Mouse (Mus musculus) liver, postnatal 0 days (tissue): ENCODE measurements around the gene Gm20388.

Source experiments
- CTCF ChIP-seq: sonication (generic); IDR thresholded peaks from 2 replicates; pipeline ENCODE4 v1.5.1; 2016; ENCODE audit warnings: antibody characterized with exemption, low read depth
- EP300 ChIP-seq: IDR thresholded peaks from 2 replicates; pipeline ENCODE4 v1.6.1; 2016; ENCODE audit warnings: antibody characterized with exemption, low read depth, mild to moderate bottlenecking

DNA sequence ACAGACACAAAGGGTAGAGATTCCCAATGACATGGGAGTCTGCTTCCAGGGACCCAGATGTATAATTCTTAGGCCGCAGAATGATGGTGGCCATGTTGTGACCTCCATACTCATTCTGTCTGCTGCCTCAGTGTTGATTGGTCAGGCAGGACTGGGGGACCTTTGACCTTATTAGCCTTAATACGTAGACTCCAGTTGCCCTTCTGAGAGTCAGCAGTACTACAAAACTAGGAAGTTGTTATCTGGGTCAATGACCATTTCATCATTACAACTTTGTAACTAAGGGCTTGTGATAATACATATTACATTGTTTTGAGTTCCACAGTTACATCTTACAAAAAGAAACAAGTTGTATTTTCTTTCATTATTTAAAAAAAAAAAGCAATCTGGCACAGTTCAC, 3035.1 kb downstream of the Gm20388 start:
- TF ChIP-seq EP300 (no peak), CTCF (no peak)
